Mouse (Mus musculus): ENCODE results near the gene Rrp36. TPM values are rescaled to one million over a fixed set of nuclear protein-coding genes. Genes with fewer than 3 reads are reported as not detected.

Gene Rrp36
- polyA plus RNA-seq, 1 experiment from 2014 or later: 56.4 TPM

DNA sequence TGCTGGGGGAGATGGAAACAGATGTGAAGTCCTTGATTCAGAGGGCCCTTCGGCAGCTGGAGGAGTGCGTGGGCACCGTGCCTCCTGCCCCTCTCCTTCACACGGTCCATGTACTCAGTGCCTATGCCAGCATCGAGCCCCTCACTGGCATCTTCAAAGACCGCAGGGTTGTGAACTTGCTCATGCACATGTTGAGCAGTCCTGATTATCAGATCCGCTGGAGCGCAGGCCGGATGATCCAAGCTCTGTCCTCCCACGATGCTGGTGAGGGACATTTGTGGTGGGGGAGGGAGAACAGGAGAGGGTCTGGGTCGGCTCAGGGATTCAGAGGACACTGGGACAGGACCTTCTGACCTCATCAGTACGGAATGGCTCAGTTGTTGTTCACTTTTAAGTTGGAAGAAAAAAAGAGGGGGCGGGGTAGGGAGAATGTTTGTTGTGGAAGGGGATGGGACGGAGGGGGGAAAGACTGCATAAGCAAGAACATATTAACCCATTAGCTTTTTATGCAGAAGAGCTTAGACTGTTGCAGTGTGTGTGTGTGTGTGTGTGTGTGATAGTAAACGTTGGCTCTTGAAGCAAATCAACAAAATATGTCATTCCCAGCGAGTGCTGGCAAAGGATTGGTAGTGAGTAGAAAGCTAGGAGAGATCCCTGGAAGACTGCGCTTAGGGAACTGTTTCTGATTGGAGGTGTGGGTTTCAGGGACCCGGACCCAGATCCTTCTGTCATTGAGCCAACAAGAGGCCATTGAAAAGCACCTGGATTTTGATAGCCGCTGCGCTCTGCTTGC, 22.2 kb downstream of the Rrp36 start:
- ATAC-seq: no peak
- WGBS: 63% methylated on average over 20 of the region's 20 CpGs
- peaks cover 35% of the 10 kb centered on the region for H3K36me3 ChIP-seq

DNA sequence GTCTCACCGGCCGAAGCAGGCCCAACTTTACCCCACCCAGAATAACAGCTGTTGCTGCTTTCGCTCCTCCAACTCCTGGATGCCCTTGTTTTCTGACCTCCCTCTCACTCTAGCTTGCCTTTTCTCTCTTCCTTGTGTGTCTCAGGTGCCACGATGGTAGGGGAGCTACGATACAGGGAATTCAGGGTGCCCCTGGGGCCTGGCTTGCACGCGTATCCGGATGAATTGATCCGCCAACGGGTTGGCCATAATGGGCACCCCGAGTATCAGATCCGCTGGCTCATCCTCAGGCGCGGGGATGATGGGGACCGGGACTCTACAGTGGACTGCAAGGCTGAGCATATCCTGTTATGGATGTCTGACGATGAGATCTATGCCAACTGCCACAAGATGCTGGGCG, 22.9 kb downstream of the Rrp36 start:
- peak overlapping the region; percentile 74 for H3K4me2 ChIP-seq (replicated peaks)
- peak overlapping the region; percentile 97 for H3K27ac ChIP-seq
- no peaks in the 10 kb centered on the region for H3K27me3 ChIP-seq (replicated peaks)
- peak overlapping the region; percentile 76 for H3K4me3 ChIP-seq (replicated peaks)
- no peak for ATAC-seq
- peaks cover 33% of the 10 kb centered on the region for H3K4me1 ChIP-seq (replicated peaks)
- peak overlapping the region; percentile 92 for H3K9ac ChIP-seq
- peaks cover 33% of the 10 kb centered on the region for H3K36me3 ChIP-seq
- 69% methylated on average over 17 of the region's 17 CpGs for WGBS
- H3K9me3 ChIP-seq: no peaks in the 10 kb centered on the region

More for the DNA sequence above, 22.2 kb downstream of the Rrp36 start:
- Histone ChIP-seq H3K9ac (peak overlapping the region; percentile 92), H3K4me2 (replicated peaks) (peak overlapping the region; percentile 74), H3K4me1 (replicated peaks) (peaks cover 29% of the 10 kb centered on the region), H3K4me3 (replicated peaks) (peak overlapping the region; percentile 76), H3K27ac (no peak overlapping the region), H3K9me3 (no peaks in the 10 kb centered on the region), H3K27me3 (replicated peaks) (no peaks in the 10 kb centered on the region)

DNA sequence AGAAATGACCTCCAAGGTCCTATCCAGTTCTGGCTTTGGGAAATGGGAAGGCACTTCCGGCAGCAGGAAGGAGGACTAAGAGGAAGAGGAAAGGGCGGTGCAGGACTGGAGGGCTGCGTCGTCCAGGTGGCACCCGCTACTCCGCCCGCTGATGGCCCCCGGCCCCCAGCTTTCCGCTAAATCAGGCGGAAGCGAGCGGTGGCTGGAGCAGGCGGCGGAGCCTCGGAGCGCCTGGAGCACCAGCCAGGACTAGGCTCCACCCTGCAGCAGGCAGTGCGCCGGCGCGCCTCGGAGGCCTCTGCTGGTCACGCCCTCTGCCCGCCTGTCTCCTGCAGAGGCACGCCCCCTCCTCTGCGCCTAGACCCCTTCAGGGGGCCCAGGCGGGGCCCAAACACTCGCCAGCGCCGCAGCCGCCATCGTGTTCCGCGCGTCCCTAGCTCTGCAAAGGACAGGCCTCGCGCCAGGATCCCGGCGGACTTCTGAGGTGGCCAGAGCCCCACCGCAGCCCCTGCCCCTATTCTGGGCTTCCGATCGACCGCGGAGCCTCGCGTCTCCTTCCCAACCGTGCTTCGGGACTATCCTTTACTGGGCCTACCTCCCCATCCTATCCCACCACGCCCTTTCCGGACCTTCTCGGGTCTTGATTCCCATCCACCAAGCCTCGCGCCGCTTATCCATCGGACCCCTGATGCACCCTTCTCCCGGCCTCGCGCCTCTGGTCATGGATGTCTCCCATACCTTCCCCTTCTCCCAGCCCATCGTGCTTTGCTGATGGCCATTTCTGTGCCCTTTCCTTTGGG, 23.7 kb downstream of the Rrp36 start, which contains the start of gene Cul7:
Gene Cul7 (plus strand): TSS at position 106 of the 800 bp plus-strand sequence.
- no peaks in the 10 kb centered on the region for H3K27me3 ChIP-seq (replicated peaks)
- H3K27ac ChIP-seq: peak within 1 kb of the TSS; percentile 97
- peaks cover 33% of the 10 kb centered on the region for H3K4me1 ChIP-seq (replicated peaks)
- no peaks in the 10 kb centered on the region for H3K9me3 ChIP-seq
- ATAC-seq: peak; percentile 94
- peak within 1 kb of the TSS; percentile 74 for H3K4me2 ChIP-seq (replicated peaks)
- H3K4me3 ChIP-seq (replicated peaks): peak within 1 kb of the TSS; percentile 76
- peaks cover 29% of the 10 kb centered on the region for H3K36me3 ChIP-seq
- peak within 1 kb of the TSS; percentile 92 for H3K9ac ChIP-seq
- WGBS: 1% methylated on average over 56 of the region's 58 CpGs

DNA sequence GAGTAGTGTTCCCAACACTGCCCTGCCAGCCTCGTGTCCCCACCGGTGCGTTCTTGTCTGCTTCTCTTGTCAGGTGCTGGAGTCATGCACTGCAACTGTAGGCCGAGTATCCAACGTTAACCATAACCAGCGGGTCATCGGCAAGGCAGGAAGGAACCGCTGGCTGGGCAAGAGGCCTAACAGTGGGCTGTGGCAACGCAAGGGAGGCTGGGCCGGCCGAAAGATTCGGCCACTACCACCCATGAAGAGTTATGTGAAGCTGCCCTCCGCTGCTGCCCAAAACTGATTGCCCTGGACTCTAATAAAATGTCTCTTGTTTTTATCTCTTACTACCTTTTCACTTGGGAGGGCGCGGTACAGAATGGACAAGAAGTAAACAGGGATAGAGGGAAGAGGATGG, 24.3 kb downstream of the Rrp36 start:
- H3K4me2 ChIP-seq (replicated peaks): peak overlapping the region; percentile 74
- H3K36me3 ChIP-seq: peaks cover 27% of the 10 kb centered on the region
- H3K4me3 ChIP-seq (replicated peaks): peak overlapping the region; percentile 76
- 30% methylated on average over 15 of the region's 15 CpGs for WGBS
- peak overlapping the region; percentile 92 for H3K9ac ChIP-seq
- no peak for ATAC-seq
- H3K9me3 ChIP-seq: no peaks in the 10 kb centered on the region
- H3K27ac ChIP-seq: peak overlapping the region; percentile 97
- peaks cover 38% of the 10 kb centered on the region for H3K4me1 ChIP-seq (replicated peaks)
- H3K27me3 ChIP-seq (replicated peaks): no peaks in the 10 kb centered on the region

DNA sequence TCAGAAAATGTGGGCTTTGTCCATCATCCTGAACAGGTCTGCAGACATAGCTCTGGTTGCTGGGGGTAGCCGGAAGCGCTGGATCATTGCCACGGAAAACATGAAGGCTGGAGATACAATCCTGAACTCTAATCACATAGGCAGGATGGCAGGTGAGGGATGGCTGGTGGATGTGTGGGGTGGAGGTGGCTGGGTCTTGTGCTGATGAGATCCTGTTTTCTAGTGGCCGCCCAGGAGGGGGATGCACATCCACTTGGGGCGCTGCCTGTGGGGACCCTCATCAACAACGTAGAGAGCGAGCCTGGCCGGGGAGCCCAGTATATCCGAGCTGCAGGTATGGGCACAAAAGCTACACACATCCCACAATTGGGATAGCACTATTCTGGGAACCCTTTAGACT, 25.7 kb downstream of the Rrp36 start:
- no peak for ATAC-seq
- H3K4me3 ChIP-seq (replicated peaks): no peak overlapping the region
- H3K4me1 ChIP-seq (replicated peaks): peaks cover 43% of the 10 kb centered on the region
- H3K4me2 ChIP-seq (replicated peaks): no peak overlapping the region
- no peaks in the 10 kb centered on the region for H3K27me3 ChIP-seq (replicated peaks)
- no peak overlapping the region for H3K9ac ChIP-seq
- no peaks in the 10 kb centered on the region for H3K9me3 ChIP-seq
- H3K27ac ChIP-seq: no peak overlapping the region
- 93% methylated on average over 9 of the region's 9 CpGs for WGBS
- H3K36me3 ChIP-seq: peaks cover 17% of the 10 kb centered on the region; the same call in 1 of the 2 replicates

DNA sequence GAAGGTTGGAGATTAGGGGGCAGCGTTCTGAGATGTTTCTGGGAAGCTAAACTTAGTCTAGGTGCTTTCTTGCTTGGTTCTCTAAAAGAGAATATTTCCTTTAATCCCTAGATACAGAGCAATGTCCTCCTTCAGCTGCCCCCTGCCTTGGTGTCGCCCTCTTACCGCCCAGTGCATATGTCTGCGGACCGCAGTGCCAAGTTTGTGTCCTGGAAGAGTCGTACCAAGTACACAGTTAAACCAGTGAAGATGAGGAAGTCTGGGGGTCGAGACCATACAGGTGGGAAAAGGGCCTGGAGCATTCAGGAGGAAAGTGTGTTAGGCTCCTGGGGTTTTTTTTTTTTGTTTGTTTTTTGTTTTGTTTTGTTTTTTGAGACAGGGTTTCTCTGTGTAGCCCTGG, 26.9 kb downstream of the Rrp36 start:
- H3K36me3 ChIP-seq: peaks cover 6% of the 10 kb centered on the region; the same call in 1 of the 2 replicates
- no peaks in the 10 kb centered on the region for H3K9me3 ChIP-seq
- no peak for ATAC-seq
- no peaks in the 10 kb centered on the region for H3K27me3 ChIP-seq (replicated peaks)
- no peak overlapping the region for H3K9ac ChIP-seq
- 91% methylated on average over 7 of the region's 7 CpGs for WGBS
- H3K4me3 ChIP-seq (replicated peaks): 0 out of 2 replicates have a peak overlapping the region, but pooled peaks have one; percentile 85
- no peak overlapping the region for H3K27ac ChIP-seq
- H3K4me1 ChIP-seq (replicated peaks): peaks cover 37% of the 10 kb centered on the region
- peak overlapping the region; percentile 73; the same call in 1 of the 2 replicates for H3K4me2 ChIP-seq (replicated peaks)

DNA sequence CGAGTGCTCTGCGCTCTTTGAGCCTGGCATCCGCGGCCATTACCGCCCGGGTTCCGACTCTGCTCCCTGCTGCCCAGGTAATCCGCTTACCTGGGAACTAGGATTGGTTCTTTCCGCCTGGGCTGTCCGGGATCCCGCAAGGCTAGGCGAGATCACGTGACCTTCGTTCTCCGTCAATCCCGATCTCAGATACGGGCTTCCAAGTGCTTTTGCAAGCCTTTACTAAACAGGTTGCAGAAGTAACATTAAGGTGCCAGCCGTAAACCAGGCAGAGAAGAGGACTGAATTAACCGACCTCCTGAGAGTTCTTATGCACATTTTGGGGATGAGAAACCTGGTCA, 27.9 kb downstream of the Rrp36 start:
- H3K4me2 ChIP-seq (replicated peaks): peak overlapping the region; percentile 73
- H3K9ac ChIP-seq: peak overlapping the region; percentile 92
- peak overlapping the region; percentile 85 for H3K4me3 ChIP-seq (replicated peaks)
- under 1% methylated on average over 19 of the region's 19 CpGs for WGBS
- peak overlapping the region; percentile 89 for H3K27ac ChIP-seq
- H3K4me1 ChIP-seq (replicated peaks): peaks cover 27% of the 10 kb centered on the region
- H3K36me3 ChIP-seq: peaks cover 11% of the 10 kb centered on the region; the same call in 1 of the 2 replicates
- no peaks in the 10 kb centered on the region for H3K9me3 ChIP-seq
- no peaks in the 10 kb centered on the region for H3K27me3 ChIP-seq (replicated peaks)
- ATAC-seq: peak; percentile 26

DNA sequence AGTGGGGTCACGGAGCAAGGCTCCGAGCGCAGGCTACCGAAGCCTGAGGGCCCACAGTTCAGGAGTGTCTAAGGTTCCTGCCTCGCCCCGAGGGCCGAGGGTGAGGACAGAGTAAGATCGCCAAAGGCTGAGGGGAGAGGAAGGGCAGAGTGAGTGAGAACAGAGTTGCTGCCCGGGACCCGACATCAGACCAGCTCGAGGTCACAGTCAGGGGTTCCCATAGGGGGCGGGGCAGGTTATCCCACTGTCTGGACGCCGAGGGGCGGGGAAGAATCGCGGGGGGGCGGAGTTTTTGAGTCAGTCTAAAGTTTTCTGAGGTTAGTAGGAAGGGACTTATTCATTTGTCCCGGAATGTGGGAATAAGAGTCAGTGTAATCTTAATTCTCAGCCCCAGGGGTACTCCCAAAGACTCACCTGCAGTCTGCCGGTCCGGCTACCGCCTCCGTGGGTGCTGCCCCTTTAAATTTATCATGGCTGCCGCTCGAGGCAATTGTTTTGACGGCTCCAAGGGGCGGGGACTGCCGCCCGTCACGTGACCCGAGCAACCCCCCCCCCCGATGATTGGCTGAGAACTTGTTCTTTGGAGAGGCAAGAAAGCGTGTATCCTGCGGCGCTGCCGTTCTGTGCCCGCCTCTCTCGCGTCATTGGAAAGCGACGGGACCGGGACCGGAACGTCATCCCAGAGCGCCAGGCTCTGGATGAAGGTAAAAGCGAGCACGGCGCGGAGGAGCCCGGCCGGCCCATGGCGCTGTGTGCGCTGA, 28.4 kb downstream of the Rrp36 start, which contains the start of the genes Klc4 and Mrpl2:
Gene Klc4 (minus strand): TSS at position 462 of the 761 bp plus-strand sequence.
Gene Mrpl2 (plus strand): TSS at position 669 of the 761 bp plus-strand sequence.
- peak; percentile 75 for ATAC-seq
- WGBS: under 1% methylated on average over 53 of the region's 53 CpGs
- peaks cover 24% of the 10 kb centered on the region for H3K4me1 ChIP-seq (replicated peaks)
- H3K27ac ChIP-seq: peak within 1 kb of the TSS; percentile 89
- peaks cover 16% of the 10 kb centered on the region; the same call in 1 of the 2 replicates for H3K36me3 ChIP-seq
- peak within 1 kb of the TSS; percentile 85 for H3K4me3 ChIP-seq (replicated peaks)
- H3K4me2 ChIP-seq (replicated peaks): peak within 1 kb of the TSS; percentile 75
- H3K9me3 ChIP-seq: no peaks in the 10 kb centered on the region
- no peaks in the 10 kb centered on the region for H3K27me3 ChIP-seq (replicated peaks)
- H3K9ac ChIP-seq: peak within 1 kb of the TSS; percentile 92

DNA sequence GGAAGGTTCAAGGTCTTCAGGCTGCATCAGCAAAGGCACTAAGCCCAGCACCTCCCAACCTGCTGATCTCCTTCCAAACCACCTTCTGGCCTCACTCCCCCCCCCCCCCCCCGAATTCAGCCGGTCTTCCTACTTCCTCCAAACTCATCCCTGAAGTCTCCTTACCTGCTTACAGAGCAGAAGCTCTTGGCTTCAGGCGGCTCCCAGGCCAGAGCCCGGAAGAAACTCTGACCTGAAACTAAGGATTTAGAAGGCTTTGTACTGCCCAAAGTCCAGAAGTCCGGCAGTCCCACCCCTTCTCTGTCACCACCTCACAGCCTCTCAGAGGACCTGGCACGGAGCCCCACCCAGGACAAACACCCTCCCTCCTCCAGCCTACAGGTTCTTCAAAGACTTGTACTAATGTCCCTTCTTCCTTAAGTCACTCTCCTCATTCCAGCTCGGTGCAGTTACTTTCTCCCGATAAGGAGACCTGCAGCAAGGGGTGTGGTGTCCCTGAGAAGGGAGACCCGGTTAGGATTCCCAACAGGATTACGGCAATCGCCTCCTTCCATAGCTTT, 29.2 kb downstream of the Rrp36 start:
- H3K9me3 ChIP-seq: no peaks in the 10 kb centered on the region
- H3K4me1 ChIP-seq (replicated peaks): peaks cover 21% of the 10 kb centered on the region
- H3K27me3 ChIP-seq (replicated peaks): no peaks in the 10 kb centered on the region
- peak overlapping the region; percentile 84 for H3K27ac ChIP-seq
- H3K4me2 ChIP-seq (replicated peaks): peak overlapping the region; percentile 75
- H3K4me3 ChIP-seq (replicated peaks): peak overlapping the region; percentile 85
- peaks cover 22% of the 10 kb centered on the region; the same call in 1 of the 2 replicates for H3K36me3 ChIP-seq
- ATAC-seq: peak; percentile 82
- peak overlapping the region; percentile 55 for H3K9ac ChIP-seq
- WGBS: 9% methylated on average over 11 of the region's 11 CpGs

DNA sequence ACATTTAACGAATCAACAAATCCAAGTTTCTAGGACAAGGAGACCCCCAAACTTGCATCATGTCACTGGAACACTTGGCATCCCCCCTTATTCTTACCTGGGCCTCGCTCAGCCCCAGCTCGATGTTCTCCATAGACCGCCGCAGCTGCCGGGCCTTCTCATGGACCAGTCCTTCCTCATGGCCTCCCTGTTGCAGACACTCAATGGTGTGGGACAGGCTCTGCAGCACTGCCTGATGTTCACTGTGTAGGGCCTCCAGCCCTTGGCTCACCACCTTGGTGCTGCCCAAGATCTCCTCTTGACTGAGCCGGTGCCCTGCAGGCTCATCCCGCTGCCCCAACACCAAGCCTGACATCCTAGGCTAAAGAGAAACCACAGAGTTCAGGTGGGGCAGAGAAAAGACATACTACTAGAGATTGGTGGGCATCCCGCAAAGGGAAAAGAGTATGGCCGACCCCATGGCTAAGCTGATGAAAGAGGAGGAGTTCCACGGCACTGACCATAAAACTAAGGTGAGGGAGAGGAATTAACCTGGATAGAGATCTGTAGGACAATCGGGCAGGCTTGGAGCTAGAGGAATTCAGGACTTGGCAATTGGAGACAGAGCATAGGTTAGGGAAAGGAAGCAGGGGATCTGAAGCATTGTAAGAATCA, 29.9 kb downstream of the Rrp36 start:
- Histone ChIP-seq H3K27me3 (replicated peaks) (no peaks in the 10 kb centered on the region), H3K27ac (peak overlapping the region; percentile 84), H3K9me3 (no peaks in the 10 kb centered on the region), H3K4me3 (replicated peaks) (peak overlapping the region; percentile 85), H3K9ac (peak overlapping the region; percentile 55), H3K4me2 (replicated peaks) (peak overlapping the region; percentile 75), H3K36me3 (peaks cover 27% of the 10 kb centered on the region; the same call in 1 of the 2 replicates), H3K4me1 (replicated peaks) (peaks cover 17% of the 10 kb centered on the region)
- WGBS: 75% methylated on average over 12 of the region's 12 CpGs
- no peak for ATAC-seq

DNA sequence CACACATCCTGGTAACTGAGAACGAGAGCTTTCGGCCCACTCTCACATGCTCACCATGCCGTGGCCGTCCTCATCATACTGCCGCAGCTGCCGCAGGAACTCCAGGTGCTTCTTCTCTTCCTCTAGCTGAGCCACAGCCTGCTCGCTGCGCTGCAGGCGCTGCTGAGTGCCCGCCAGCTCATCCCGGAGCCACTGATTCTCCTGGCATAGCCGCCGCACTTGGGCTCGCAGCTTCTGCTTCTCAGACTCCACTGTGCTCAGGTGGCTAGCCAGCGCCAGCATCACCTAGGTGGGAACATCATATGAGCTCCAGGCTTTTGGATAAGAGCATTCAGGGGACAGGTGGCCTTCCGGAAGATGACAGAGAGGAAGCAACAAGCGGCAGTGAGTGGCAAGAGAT, 32.1 kb downstream of the Rrp36 start:
- Histone ChIP-seq H3K4me1 (replicated peaks) (peaks cover 15% of the 10 kb centered on the region), H3K27me3 (replicated peaks) (no peaks in the 10 kb centered on the region), H3K4me3 (replicated peaks) (no peak overlapping the region), H3K9ac (no peak overlapping the region), H3K36me3 (peaks cover 23% of the 10 kb centered on the region; the same call in 1 of the 2 replicates), H3K9me3 (no peaks in the 10 kb centered on the region), H3K4me2 (replicated peaks) (no peak overlapping the region), H3K27ac (no peak overlapping the region)
- no peak for ATAC-seq
- WGBS: 89% methylated on average over 17 of the region's 17 CpGs

Measured in intestine, embryonic 15.5 days (tissue).